Mouse (Mus musculus) hindbrain, embryonic 15.5 days (tissue): ENCODE measurements around the gene Olfr370. TPM values are rescaled to one million over a fixed set of nuclear protein-coding genes. Genes with fewer than 3 reads are reported as not detected.

Experiments used
- ATAC-seq: fragments of 200-750 bp; cut with Nextera tagmentation; 2 replicates; pipeline ENCODE4 v1.8.0; 2017; ENCODE audit warnings: low read depth, moderate number of reproducible peaks, moderate TSS enrichment; ENCODE audit not compliant: low FRiP score
- H3K27ac ChIP-seq: fragments of 300-500 bp; sonication (generic); replicated peaks from 2 replicates; pipeline ENCODE4 v1.5.1; 2015; ENCODE audit warnings: mild to moderate bottlenecking, inconsistent platforms
- H3K27me3 ChIP-seq: fragments of 300-500 bp; sonication (generic); 2 replicates; pipeline ENCODE4 v1.6.1; 2015; ENCODE audit warnings: control low read depth, inconsistent platforms
- H3K36me3 ChIP-seq: fragments of 300-500 bp; sonication (generic); 2 replicates; pipeline ENCODE4 v1.6.1; 2015; ENCODE audit warnings: control low read depth, inconsistent platforms
- H3K4me1 ChIP-seq: fragments of 300-500 bp; sonication (generic); replicated peaks from 2 replicates; pipeline ENCODE4 v1.6.1; 2015; ENCODE audit warnings: control low read depth, inconsistent platforms
- H3K4me2 ChIP-seq: fragments of 300-500 bp; sonication (generic); 2 replicates; pipeline ENCODE4 v1.6.1; 2015; ENCODE audit warnings: moderate library complexity, mild to moderate bottlenecking, inconsistent platforms
- H3K4me3 ChIP-seq: fragments of 300-500 bp; sonication (generic); 2 replicates; pipeline ENCODE4 v1.5.1; 2015; ENCODE audit warnings: mild to moderate bottlenecking, inconsistent platforms
- H3K9ac ChIP-seq: fragments of 300-500 bp; sonication (generic); 2 replicates; pipeline ENCODE4 v1.6.1; 2015; ENCODE audit warnings: inconsistent platforms
- H3K9me3 ChIP-seq: fragments of 300-500 bp; sonication (generic); 2 replicates; pipeline ENCODE4 v1.6.1; 2016; ENCODE audit warnings: control low read depth, inconsistent platforms
- WGBS: fragments of 180-500 bp; shearing (Covaris S2); methylation state at CpG from one replicate; pipeline ENCODE4 v1.1.7; 2015; 5-methylcytosine and 5-hydroxymethylcytosine counted together
- polyA plus RNA-seq: library from polyadenylated mRNA; unstranded; fragments of >200 nt; fragmentation: Nextera tagmentation; extraction: Ambion mirVana; gene quantifications from 2 replicates; pipeline ENCODE4 v1.2.1, GENCODE M21; 2015

Gene Olfr370
- polyA plus RNA-seq, 1 experiment from 2014 or later, result 0.04 TPM

- ATAC-seq, result no peak
- H3K27ac ChIP-seq, result peak overlapping the region; percentile 96
- peak overlapping the region; percentile 89 for H3K9ac ChIP-seq
- H3K4me3 ChIP-seq, result peak overlapping the region; percentile 71
- no peaks in the 10 kb centered on the region for H3K9me3 ChIP-seq
- 4% methylated on average over 22 of the region's 22 CpGs for WGBS
- peaks cover 51% of the 10 kb centered on the region for H3K4me1 ChIP-seq
- H3K4me2 ChIP-seq, result peak overlapping the region; percentile 66
- no peaks in the 10 kb centered on the region for H3K36me3 ChIP-seq
- no peaks in the 10 kb centered on the region for H3K27me3 ChIP-seq
Observed at GRCm38 (mm10) chr8:83593325-83594166, 58.0 kb downstream of the Olfr370 start.

DNA sequence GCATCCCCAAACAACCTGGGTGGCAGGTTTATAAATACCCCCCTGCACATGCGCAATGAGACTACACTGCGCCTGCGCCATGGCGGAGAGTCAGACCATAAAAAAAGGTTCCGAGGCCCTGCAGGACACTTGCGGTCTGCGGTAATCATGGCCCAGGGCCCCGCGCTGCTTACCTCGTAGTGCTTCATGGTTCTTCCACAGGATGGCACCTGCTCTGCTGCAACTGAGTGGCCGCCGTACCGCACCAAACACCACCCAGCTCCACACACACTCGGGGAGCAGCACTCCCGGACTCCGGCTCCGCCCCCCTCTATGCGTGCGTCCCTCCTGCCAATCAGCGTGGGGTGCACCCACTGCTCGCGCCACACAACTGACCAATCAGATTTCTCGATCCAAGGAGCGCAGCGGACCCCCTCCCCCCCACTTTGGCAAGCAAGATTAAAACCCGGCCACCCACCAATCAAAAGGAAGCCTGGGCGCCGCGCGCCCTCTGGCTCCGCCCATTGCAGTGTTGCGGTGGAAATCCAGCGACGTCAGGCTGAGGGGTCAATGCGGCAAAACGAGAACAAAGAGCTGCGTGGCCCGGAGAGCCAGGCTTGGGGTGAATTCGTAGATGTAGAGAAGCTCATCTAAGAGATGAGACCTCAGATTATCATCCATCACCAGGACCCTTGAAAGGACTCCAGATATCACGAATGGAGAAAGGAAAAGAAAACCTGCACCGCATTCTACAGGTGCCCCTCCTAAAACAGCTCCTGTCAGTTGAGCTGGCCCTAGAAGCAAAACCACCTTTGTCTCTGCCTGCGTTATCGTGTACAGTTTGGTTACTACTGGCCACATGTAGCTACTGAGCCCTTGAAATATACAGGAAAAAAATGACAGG lies 58.8 kb downstream of the Olfr370 start:
- H3K4me1 ChIP-seq, result peaks cover 42% of the 10 kb centered on the region
- ATAC-seq, result peak; percentile 98
- no peaks in the 10 kb centered on the region for H3K27me3 ChIP-seq
- peak overlapping the region; percentile 96 for H3K27ac ChIP-seq
- H3K4me3 ChIP-seq, result peak overlapping the region; percentile 71
- H3K4me2 ChIP-seq, result peak overlapping the region; percentile 66
- H3K9ac ChIP-seq, result peak overlapping the region; percentile 89
- WGBS, result under 1% methylated on average over 43 of the region's 43 CpGs
- H3K36me3 ChIP-seq, result no peaks in the 10 kb centered on the region
- H3K9me3 ChIP-seq, result no peaks in the 10 kb centered on the region

Other genes with a start within 250 kb of the Olfr370 start
- 0.09 TPM in 1 of 2 replicates, not detected in the other for gene Ucp1, start 245.4 kb upstream of the Olfr370 start, polyA plus RNA-seq
- gene Elmod2, start 203.3 kb upstream of the Olfr370 start, polyA plus RNA-seq, result 21.6 and 21.8 TPM in 2 replicates
- gene Mgat4d, start 187.3 kb upstream of the Olfr370 start, polyA plus RNA-seq, result not detected in 2 replicates
- gene Clgn, start 145.9 kb upstream of the Olfr370 start, polyA plus RNA-seq, result 14.1 and 14.3 TPM in 2 replicates
- 268 and 277 TPM in 2 replicates for gene Scoc, start 77.4 kb upstream of the Olfr370 start, polyA plus RNA-seq
- gene Ndufb7, start 30.9 kb downstream of the Olfr370 start, polyA plus RNA-seq, result 333 and 340 TPM in 2 replicates
- 1,382 and 1,396 TPM in 2 replicates for gene Tecr, start 72.2 kb downstream of the Olfr370 start, polyA plus RNA-seq
- 58.1 and 60.9 TPM in 2 replicates for gene Dnajb1, start 72.4 kb downstream of the Olfr370 start, polyA plus RNA-seq
- 132 and 133 TPM in 2 replicates for gene Gipc1, start 116.9 kb downstream of the Olfr370 start, polyA plus RNA-seq
- gene Ptger1, start 130.9 kb downstream of the Olfr370 start, polyA plus RNA-seq, result 1.00 and 1.0 TPM in 2 replicates
- 27.1 and 30.9 TPM in 2 replicates for gene Pkn1, start 163.4 kb downstream of the Olfr370 start, polyA plus RNA-seq
- gene Ddx39, start 179.4 kb downstream of the Olfr370 start, polyA plus RNA-seq, result 97.5 and 105 TPM in 2 replicates
- 11.0 and 13.4 TPM in 2 replicates for gene Adgre5, start 205.5 kb downstream of the Olfr370 start, polyA plus RNA-seq